Mouse (Mus musculus): Measurements from ENCODE around the gene Myom1. TPM values are rescaled to one million over a fixed set of nuclear protein-coding genes. Genes with fewer than 3 reads are reported as not detected.

The Myom1 gene
- polyA plus RNA-seq, 1 experiment from 2014 or later, result 1.3 TPM

GRCm38 (mm10) chr17:71019309-71019655 lies 16.8 kb downstream of the Myom1 start:
- WGBS, result 43% methylated on average over 6 of the region's 6 CpGs
- H3K36me3 ChIP-seq (ENCODE audit: control insufficient read depth, insufficient read depth), result no peaks in the 10 kb centered on the region
- H3K9ac ChIP-seq (replicated peaks; ENCODE audit: low read depth, low read length), result no peak overlapping the region
- no peak overlapping the region for H3K4me3 ChIP-seq (replicated peaks; ENCODE audit: low read length)
- no peak overlapping the region for H3K4me2 ChIP-seq (ENCODE audit: low read length)
- H3K9me3 ChIP-seq (ENCODE audit: control insufficient read depth, low read length), result no peaks in the 10 kb centered on the region
- H3K27me3 ChIP-seq (replicated peaks; ENCODE audit: control insufficient read depth, insufficient read depth, low read length), result no peaks in the 10 kb centered on the region
- no peak for ATAC-seq
- no peaks in the 10 kb centered on the region for H3K4me1 ChIP-seq (replicated peaks; ENCODE audit: control insufficient read depth, insufficient read depth, low read length)
- H3K27ac ChIP-seq (ENCODE audit: low read length), result no peak overlapping the region

- Histone ChIP-seq H3K36me3 (ENCODE audit: control insufficient read depth, insufficient read depth) (no peaks in the 10 kb centered on the region), H3K4me1 (replicated peaks; ENCODE audit: control insufficient read depth, insufficient read depth, low read length) (no peaks in the 10 kb centered on the region), H3K9ac (replicated peaks; ENCODE audit: low read depth, low read length) (no peak overlapping the region), H3K4me3 (replicated peaks; ENCODE audit: low read length) (no peak overlapping the region), H3K27ac (ENCODE audit: low read length) (no peak overlapping the region), H3K9me3 (ENCODE audit: control insufficient read depth, low read length) (no peaks in the 10 kb centered on the region), H3K27me3 (replicated peaks; ENCODE audit: control insufficient read depth, insufficient read depth, low read length) (no peaks in the 10 kb centered on the region), H3K4me2 (ENCODE audit: low read length) (no peak overlapping the region)
- WGBS, result 70% methylated on average over 9 of the region's 9 CpGs
- ATAC-seq, result no peak
Measured at GRCm38 (mm10) chr17:71019860-71020259, 17.4 kb downstream of the Myom1 start.

GRCm38 (mm10) chr17:71022841-71023240 lies 20.4 kb downstream of the Myom1 start:
- H3K4me3 ChIP-seq (replicated peaks; ENCODE audit: low read length), result no peak overlapping the region
- H3K27ac ChIP-seq (ENCODE audit: low read length), result no peak overlapping the region
- no peaks in the 10 kb centered on the region for H3K4me1 ChIP-seq (replicated peaks; ENCODE audit: control insufficient read depth, insufficient read depth, low read length)
- H3K9ac ChIP-seq (replicated peaks; ENCODE audit: low read depth, low read length), result no peak overlapping the region
- H3K9me3 ChIP-seq (ENCODE audit: control insufficient read depth, low read length), result no peaks in the 10 kb centered on the region
- H3K27me3 ChIP-seq (replicated peaks; ENCODE audit: control insufficient read depth, insufficient read depth, low read length), result no peaks in the 10 kb centered on the region
- no peaks in the 10 kb centered on the region for H3K36me3 ChIP-seq (ENCODE audit: control insufficient read depth, insufficient read depth)
- 91% methylated on average over 13 of the region's 13 CpGs for WGBS
- no peak for ATAC-seq
- H3K4me2 ChIP-seq (ENCODE audit: low read length), result no peak overlapping the region

- 94% methylated on average over 10 of the region's 10 CpGs for WGBS
- H3K27me3 ChIP-seq (replicated peaks; ENCODE audit: control insufficient read depth, insufficient read depth, low read length), result no peaks in the 10 kb centered on the region
- H3K4me2 ChIP-seq (ENCODE audit: low read length), result no peak overlapping the region
- no peak overlapping the region for H3K4me3 ChIP-seq (replicated peaks; ENCODE audit: low read length)
- H3K9ac ChIP-seq (replicated peaks; ENCODE audit: low read depth, low read length), result no peak overlapping the region
- H3K27ac ChIP-seq (ENCODE audit: low read length), result no peak overlapping the region
- no peaks in the 10 kb centered on the region for H3K9me3 ChIP-seq (ENCODE audit: control insufficient read depth, low read length)
- H3K36me3 ChIP-seq (ENCODE audit: control insufficient read depth, insufficient read depth), result no peaks in the 10 kb centered on the region
- no peak for ATAC-seq
- H3K4me1 ChIP-seq (replicated peaks; ENCODE audit: control insufficient read depth, insufficient read depth, low read length), result no peaks in the 10 kb centered on the region
Measured at GRCm38 (mm10) chr17:71024071-71024470, 21.6 kb downstream of the Myom1 start.

- no peaks in the 10 kb centered on the region for H3K27me3 ChIP-seq (replicated peaks; ENCODE audit: control insufficient read depth, insufficient read depth, low read length)
- H3K9me3 ChIP-seq (ENCODE audit: control insufficient read depth, low read length), result no peaks in the 10 kb centered on the region
- H3K27ac ChIP-seq (ENCODE audit: low read length), result no peak overlapping the region
- no peak for ATAC-seq
- no peak overlapping the region for H3K4me2 ChIP-seq (ENCODE audit: low read length)
- WGBS, result 80% methylated on average over 8 of the region's 8 CpGs
- H3K4me3 ChIP-seq (replicated peaks; ENCODE audit: low read length), result no peak overlapping the region
- H3K36me3 ChIP-seq (ENCODE audit: control insufficient read depth, insufficient read depth), result no peaks in the 10 kb centered on the region
- H3K4me1 ChIP-seq (replicated peaks; ENCODE audit: control insufficient read depth, insufficient read depth, low read length), result no peaks in the 10 kb centered on the region
- no peak overlapping the region for H3K9ac ChIP-seq (replicated peaks; ENCODE audit: low read depth, low read length)
Measured at GRCm38 (mm10) chr17:71025922-71026321, 23.5 kb downstream of the Myom1 start.

- Histone ChIP-seq H3K4me3 (replicated peaks; ENCODE audit: low read length) (no peak overlapping the region), H3K4me1 (replicated peaks; ENCODE audit: control insufficient read depth, insufficient read depth, low read length) (no peaks in the 10 kb centered on the region), H3K27me3 (replicated peaks; ENCODE audit: control insufficient read depth, insufficient read depth, low read length) (no peaks in the 10 kb centered on the region), H3K27ac (ENCODE audit: low read length) (no peak overlapping the region), H3K9me3 (ENCODE audit: control insufficient read depth, low read length) (no peaks in the 10 kb centered on the region), H3K9ac (replicated peaks; ENCODE audit: low read depth, low read length) (no peak overlapping the region), H3K36me3 (ENCODE audit: control insufficient read depth, insufficient read depth) (no peaks in the 10 kb centered on the region), H3K4me2 (ENCODE audit: low read length) (no peak overlapping the region)
- ATAC-seq, result no peak
- 96% methylated on average over 3 of the region's 3 CpGs for WGBS
Measured at GRCm38 (mm10) chr17:71027186-71027585, 24.8 kb downstream of the Myom1 start.

GRCm38 (mm10) chr17:71032719-71033118 lies 30.3 kb downstream of the Myom1 start:
- no peaks in the 10 kb centered on the region for H3K27me3 ChIP-seq (replicated peaks; ENCODE audit: control insufficient read depth, insufficient read depth, low read length)
- no peaks in the 10 kb centered on the region for H3K9me3 ChIP-seq (ENCODE audit: control insufficient read depth, low read length)
- H3K4me2 ChIP-seq (ENCODE audit: low read length), result no peak overlapping the region
- H3K4me3 ChIP-seq (replicated peaks; ENCODE audit: low read length), result no peak overlapping the region
- no peaks in the 10 kb centered on the region for H3K36me3 ChIP-seq (ENCODE audit: control insufficient read depth, insufficient read depth)
- H3K4me1 ChIP-seq (replicated peaks; ENCODE audit: control insufficient read depth, insufficient read depth, low read length), result no peaks in the 10 kb centered on the region
- no peak for ATAC-seq
- 84% methylated on average over 10 of the region's 10 CpGs for WGBS
- no peak overlapping the region for H3K9ac ChIP-seq (replicated peaks; ENCODE audit: low read depth, low read length)
- no peak overlapping the region for H3K27ac ChIP-seq (ENCODE audit: low read length)

GRCm38 (mm10) chr17:71034472-71034871 lies 32.0 kb downstream of the Myom1 start:
- H3K36me3 ChIP-seq (ENCODE audit: control insufficient read depth, insufficient read depth), result no peaks in the 10 kb centered on the region
- no peaks in the 10 kb centered on the region for H3K4me1 ChIP-seq (replicated peaks; ENCODE audit: control insufficient read depth, insufficient read depth, low read length)
- no peak overlapping the region for H3K4me3 ChIP-seq (replicated peaks; ENCODE audit: low read length)
- H3K9ac ChIP-seq (replicated peaks; ENCODE audit: low read depth, low read length), result no peak overlapping the region
- ATAC-seq, result no peak
- H3K27me3 ChIP-seq (replicated peaks; ENCODE audit: control insufficient read depth, insufficient read depth, low read length), result no peaks in the 10 kb centered on the region
- no peak overlapping the region for H3K27ac ChIP-seq (ENCODE audit: low read length)
- H3K4me2 ChIP-seq (ENCODE audit: low read length), result no peak overlapping the region
- 77% methylated on average over 5 of the region's 5 CpGs for WGBS
- no peaks in the 10 kb centered on the region for H3K9me3 ChIP-seq (ENCODE audit: control insufficient read depth, low read length)

GRCm38 (mm10) chr17:71037188-71037587 lies 34.8 kb downstream of the Myom1 start:
- Histone ChIP-seq H3K27ac (ENCODE audit: low read length) (no peak overlapping the region), H3K4me3 (replicated peaks; ENCODE audit: low read length) (no peak overlapping the region), H3K9me3 (ENCODE audit: control insufficient read depth, low read length) (no peaks in the 10 kb centered on the region), H3K9ac (replicated peaks; ENCODE audit: low read depth, low read length) (no peak overlapping the region), H3K36me3 (ENCODE audit: control insufficient read depth, insufficient read depth) (no peaks in the 10 kb centered on the region), H3K27me3 (replicated peaks; ENCODE audit: control insufficient read depth, insufficient read depth, low read length) (no peaks in the 10 kb centered on the region), H3K4me1 (replicated peaks; ENCODE audit: control insufficient read depth, insufficient read depth, low read length) (peaks cover 7% of the 10 kb centered on the region), H3K4me2 (ENCODE audit: low read length) (no peak overlapping the region)
- ATAC-seq, result no peak
- 89% methylated on average over 7 of the region's 7 CpGs for WGBS

GRCm38 (mm10) chr17:71038812-71039211 lies 36.4 kb downstream of the Myom1 start:
- H3K4me2 ChIP-seq (ENCODE audit: low read length), result no peak overlapping the region
- H3K9ac ChIP-seq (replicated peaks; ENCODE audit: low read depth, low read length), result no peak overlapping the region
- H3K9me3 ChIP-seq (ENCODE audit: control insufficient read depth, low read length), result no peaks in the 10 kb centered on the region
- H3K27ac ChIP-seq (ENCODE audit: low read length), result no peak overlapping the region
- H3K36me3 ChIP-seq (ENCODE audit: control insufficient read depth, insufficient read depth), result no peaks in the 10 kb centered on the region
- no peak overlapping the region for H3K4me3 ChIP-seq (replicated peaks; ENCODE audit: low read length)
- H3K27me3 ChIP-seq (replicated peaks; ENCODE audit: control insufficient read depth, insufficient read depth, low read length), result no peaks in the 10 kb centered on the region
- 87% methylated on average over 5 of the region's 5 CpGs for WGBS
- ATAC-seq, result no peak
- peaks cover 7% of the 10 kb centered on the region for H3K4me1 ChIP-seq (replicated peaks; ENCODE audit: control insufficient read depth, insufficient read depth, low read length)

Data from forebrain, embryonic 16.5 days (tissue).